Mouse (Mus musculus) kidney, postnatal 36 days (tissue): ENCODE results near the gene Bbs7.
"Not testable (repeated sequence)": the region's sequence is repeated elsewhere in the genome, so short reads cannot be mapped to it uniquely, and the experiment has no call there.

Experiments
- DNase-seq, 2 experiments: peaks; one replicate each; pipeline ENCODE4 v3.0.0; 2021 to 2022; ENCODE audit warnings: mixed read lengths in 2 of 2

The Bbs7 gene

DNA sequence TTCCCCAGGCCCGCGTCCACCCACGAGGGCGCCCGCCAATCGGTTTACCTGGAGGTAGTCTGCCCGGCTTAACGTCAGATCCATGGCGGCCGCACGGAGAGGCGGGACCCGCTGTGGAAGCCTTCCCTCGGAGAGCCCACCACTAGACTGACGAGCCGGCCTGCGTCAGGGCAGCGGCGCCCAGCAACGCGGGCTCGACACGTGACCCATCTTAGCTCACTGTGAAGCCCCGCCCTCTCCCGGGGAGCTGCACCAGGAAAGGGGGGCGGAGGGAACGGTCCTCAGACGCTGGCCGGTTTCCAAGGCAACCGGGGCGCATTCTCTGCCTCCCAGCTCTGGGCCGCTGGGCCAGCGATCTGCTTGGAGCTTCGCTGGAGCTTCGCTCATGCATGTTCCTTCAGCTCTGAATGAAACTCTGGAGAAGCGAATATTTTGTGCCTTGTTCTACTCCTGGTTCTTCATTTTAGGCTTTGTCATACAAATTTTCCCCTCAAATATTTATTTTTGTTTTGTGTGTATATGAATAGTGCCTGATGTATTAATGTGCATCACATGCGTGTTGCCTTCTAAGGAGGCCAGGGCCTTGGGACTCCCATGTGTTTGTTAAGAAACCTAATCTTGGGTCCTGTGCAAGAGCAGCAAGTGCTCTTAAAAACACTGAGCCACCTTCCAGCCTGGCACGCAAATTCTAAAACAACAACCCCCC lies at the start of gene Bbs7:
Bbs7 (minus strand) TSS at position 276 of the 706 bp plus-strand sequence.
- DNase-seq = peak; percentile 97 to 98

DNA sequence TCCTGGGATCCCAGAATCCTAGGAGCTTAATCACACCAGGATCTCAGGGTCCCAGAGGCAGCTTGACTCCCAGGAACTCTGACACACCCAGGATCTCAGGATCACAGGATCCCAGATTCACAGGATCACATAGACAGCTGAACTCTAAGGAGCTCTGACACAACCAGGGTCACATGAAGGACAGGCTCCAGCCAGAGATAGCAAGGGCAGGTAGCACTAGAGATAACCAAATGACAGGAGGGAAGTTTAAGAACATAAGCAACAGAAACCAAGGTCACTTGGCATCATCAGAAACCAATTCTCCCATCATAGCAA lies 31.9 kb upstream of the Bbs7 start:
- not testable (repeated sequence) for DNase-seq

DNA sequence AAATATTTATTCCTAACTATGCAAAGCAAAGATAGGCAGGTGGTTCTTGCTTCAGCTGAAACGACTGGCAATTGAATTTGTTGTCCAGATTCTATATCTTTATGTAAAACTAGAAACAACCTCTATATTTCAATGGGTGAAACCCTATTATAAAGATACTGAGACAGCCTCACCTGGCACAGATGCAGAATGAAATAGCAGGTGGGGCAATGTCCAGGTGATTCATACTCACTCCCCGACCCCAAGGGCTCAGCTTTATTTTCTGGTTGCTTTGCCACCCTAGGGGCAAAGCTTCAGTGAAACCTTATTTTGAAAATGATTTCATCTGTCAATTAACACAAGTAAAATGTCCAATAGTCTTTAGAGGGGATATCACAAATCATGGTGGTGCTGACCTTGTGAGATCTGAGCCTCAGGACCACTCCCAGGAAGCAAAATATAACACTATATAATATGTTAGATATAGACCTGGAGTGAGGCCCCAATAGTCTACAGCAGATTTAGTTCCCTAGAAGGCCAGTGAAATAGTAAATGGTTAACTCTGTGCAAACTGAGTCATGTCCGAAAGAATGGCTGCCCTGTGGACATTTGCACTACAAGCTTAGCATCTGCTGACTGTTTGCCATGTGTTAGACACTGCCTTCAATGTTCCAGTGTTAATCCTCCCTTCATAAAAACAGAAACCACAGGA lies 31.4 kb upstream of the Bbs7 start:
- no peak for DNase-seq

DNA sequence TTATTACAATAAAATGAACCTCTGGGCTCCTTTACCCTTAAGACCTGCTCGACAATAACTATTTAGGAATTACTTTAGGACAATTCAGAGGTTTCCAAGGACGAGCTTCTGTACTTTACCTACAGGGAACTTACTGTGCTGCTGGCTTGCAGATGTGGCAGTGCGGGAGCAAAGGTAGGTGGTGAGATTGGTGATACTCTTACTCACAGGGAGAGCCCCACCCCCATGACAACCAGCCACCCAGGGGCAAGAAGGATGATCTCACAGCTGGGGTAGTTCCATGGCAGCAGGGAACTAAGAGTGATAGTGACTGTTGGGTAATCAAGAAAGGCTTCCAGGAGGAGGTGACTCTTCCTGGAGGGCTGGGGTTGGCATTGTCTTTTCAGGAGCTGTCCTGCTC lies 30.1 kb upstream of the Bbs7 start:
- DNase-seq = no peak

DNA sequence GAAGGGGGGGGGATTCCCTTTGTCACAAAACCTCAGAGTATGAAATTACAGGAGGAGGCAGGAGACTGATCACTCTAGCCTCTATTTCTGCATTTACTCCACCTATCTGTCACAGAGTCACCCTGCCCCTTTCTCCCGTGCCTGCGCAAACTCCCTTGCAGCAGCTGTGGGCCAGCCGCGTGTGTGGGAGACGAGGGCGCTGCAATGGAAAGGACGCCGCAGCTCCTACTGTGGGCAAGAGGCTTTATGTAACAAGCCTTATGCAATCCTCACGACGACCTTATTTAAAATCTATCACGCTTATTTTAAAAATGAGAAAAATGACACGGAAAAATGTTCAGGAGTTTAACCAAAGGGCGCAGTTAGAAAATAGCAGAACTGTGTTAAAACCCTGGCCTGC lies 29.5 kb upstream of the Bbs7 start:
- DNase-seq = no peak

DNA sequence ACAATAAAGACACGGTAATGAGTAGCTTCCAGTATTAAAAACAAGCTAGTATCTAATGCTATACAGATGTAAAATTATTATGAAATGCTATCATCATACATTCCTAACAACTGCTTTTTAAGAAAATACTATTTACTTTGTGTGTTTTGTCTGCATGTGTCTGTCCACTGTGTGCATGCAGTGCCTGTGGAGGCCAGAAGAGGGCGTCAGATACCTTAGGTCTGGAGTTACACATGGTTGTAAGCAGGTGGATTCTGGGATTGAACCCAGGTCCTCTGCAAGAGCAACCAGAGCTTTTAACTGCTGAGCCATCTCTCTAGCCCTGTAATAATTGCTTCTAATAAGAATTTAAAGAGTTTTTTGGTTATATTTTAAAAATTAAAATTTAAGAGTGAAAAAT lies 27.5 kb upstream of the Bbs7 start:
- peak in 1 of 2 experiments; percentile 20 for DNase-seq

DNA sequence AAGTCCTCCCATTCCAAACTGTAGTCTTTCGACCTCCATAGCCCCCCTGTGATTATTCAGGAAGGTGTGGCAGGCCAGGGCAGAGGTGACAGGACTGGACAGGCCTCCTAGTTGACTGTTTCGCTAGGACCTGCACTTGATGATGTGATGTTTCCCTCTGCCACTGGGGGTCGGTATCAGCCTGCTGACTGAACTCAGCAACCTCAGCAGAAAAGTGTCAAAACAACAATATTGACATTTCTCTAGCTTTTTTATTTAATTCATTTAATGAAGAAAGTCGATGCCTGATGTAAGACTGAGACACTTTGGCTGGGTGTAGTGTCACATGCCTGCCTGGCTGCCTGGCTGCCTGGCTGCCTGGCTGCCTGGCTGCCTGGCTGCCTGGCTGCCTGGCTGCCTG lies 22.2 kb upstream of the Bbs7 start:
- DNase-seq = peak; percentile 16 to 69

DNA sequence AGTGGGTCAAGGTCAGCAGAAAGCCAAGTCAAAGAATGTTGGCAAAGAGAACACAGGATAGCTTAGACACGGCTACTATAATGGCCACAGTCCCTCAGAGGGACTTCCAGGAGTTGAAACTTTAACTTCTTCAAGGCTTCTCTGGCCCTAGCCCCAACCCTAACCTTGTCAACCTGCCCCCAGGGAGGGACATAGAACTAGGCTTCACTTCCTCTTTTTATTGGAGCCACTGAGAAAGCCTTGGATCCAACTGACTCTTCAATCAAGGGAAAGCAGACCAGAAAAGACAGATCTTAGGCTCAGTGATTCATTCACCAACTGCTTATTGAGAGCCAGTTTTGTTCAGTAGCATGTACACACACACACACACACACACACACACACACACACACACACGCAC lies 13.5 kb upstream of the Bbs7 start:
- DNase-seq = no peak

DNA sequence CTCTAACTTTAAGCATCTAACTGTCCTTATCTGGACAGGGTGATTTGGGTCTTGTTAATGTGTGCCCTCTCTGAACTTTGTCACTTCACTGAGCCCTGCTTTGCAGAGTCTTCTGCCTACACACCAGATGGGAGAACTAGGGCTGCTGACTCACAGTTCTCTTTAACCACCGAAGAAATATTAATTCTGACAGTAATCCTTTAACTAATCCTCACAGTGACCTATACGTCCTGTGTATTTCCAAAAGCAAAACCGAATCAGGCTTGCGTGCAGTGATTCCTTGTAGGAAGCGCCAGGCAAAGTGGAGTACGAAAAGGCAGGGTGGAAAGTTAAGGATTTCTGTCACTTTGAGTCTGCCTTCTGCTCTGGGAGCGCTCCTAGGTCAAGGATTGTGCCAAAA lies 4.9 kb upstream of the Bbs7 start:
- peak; percentile 6 to 43 for DNase-seq

DNA sequence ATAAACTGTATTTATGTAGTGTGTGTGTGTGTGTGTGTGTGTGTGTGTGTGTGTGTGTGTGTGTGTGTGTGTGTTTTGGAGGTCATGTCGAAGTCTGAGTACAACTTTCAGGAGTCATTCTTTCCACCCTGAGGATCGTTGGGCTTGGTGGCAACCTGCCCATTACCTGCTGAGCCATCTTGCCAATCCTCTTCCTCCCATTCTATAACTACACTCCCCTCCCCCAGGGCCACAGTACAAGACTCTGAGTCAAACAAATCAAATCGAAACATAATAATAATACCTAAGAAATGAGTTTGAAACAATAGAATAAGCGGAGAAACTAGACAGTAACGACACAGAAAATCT lies 605 bp upstream of the Bbs7 start:
- DNase-seq = peak in 1 of 2 experiments; percentile 12

DNA sequence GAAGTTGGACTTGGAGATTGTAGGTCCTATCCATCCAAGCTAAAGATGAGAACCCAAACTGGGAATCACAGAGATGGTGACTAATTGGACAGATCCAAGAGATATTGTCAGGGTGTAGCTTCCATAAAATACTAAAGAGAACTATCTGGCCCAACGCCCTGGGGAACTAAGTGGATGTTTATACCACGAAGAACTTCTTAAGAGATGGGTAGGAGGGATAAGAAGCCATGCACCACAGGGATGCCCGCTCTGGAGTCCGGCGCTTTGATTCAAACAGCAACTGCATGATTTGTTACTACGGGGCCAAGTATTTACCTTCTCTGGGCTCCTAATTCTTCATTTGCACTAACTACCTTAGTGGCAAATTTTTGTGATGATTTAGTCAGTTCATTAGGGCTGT lies 590 bp downstream of the Bbs7 start:
- DNase-seq = peak in 1 of 2 experiments; percentile 8

DNA sequence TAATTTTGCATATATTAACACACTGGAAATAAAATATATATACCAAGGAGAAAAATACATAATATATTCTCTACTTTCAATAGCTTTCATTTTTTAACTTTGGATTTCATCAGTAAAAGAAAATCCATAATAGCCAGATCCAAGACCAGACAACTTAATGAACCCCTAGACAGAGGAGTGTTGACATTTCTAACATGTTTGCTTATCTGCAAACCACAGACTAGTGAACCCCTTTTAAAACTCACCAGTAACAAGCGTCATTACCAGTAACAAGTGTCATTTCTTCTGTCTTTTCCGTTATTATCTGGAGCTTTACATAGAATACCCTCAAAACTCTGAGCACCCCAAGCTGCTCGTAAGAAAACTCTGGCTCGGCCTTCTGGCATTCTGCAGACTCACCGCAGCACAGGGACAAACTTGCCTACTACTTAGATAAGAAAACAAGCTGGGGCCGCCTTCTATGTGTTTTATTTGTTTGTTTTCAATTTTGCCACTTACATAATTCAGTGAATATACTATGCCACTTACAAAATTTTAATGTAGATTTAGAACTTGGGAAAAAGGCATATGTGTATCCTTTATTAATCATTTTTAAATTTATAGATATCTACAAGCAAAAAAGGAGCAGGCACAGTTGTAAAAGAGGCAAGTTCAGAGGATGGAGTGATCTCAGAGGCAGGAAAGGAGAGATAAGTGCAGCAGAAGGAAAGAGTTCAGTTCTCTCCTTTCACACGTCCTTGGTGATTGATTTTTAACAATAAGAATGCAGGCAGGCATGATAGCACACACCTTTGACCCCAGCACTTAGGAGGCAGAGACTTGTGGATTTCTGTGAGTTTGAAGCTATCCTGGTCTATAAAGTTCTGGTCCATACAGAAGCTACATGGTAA lies 7.1 kb downstream of the Bbs7 start:
- DNase-seq = no peak

DNA sequence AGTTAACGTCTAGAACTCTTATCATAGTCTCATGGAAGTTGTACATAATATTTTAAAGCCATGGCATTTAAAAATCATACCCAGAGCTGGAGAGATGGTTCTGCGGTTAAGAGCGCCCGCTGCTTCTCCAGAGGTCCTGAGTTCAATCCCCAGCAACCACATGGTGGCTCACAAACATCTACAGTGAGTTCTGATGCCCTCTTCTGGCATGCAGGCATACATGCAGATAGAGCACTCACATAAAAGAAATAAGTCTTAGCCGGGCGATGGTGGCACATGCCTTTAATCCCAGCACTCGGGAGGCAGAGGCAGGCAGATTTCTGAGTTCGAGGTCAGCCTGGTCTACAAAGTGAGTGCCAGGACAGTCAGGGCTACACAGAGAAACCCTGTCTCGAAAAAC lies 13.5 kb downstream of the Bbs7 start:
- not testable (repeated sequence) for DNase-seq

DNA sequence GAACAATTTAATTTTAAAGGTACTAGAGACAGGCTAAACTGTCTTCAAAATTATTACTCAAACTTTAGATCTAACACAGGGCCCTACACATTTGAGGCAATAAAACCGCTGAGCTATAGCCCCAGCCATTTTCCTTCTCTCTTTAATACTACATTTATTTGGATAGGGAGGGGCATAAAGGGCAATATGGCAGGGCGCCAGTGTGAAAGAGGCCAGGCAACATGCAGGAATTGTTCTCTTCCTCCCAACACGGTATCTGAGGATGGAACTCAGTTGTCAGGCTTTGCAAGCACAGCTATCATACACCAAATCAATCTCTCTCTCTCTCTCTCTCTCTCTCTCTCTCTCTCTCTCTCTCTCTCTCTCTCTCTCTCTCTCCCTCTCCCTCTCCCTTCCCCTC lies 14.5 kb downstream of the Bbs7 start:
- DNase-seq = no peak

DNA sequence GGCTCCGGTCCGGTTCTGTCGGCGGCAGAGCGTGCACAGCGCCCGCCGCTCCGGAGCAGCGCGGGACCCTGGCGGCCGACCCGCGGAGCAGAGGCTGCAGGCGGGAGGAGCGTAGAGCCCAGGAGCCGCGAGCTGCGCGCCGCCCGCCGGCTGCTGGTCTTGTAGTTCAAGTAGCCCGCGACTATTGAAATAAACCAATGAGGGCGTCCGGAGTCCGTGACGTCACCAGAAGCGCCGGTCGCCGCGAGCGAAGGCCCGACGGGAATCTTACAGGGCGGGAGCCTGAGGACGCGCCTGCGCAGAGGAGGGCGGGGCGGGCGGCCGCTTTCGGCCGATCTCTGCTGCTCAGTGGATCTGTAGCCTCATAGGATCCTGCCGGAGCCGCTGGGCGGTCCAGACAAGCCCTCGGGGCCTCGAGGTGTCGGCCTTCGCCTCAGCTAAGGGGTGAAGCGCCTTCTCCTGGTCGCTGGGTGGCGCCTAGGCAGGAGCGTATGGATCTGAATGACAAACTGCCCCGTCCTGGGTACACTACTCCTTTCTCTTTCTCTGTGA lies 41.4 kb downstream of the Bbs7 start, which contains the start of gene Ccna2:
Ccna2 (minus strand) TSS at position 324 of the 552 bp plus-strand sequence.
- peak; percentile 98 for DNase-seq

DNA sequence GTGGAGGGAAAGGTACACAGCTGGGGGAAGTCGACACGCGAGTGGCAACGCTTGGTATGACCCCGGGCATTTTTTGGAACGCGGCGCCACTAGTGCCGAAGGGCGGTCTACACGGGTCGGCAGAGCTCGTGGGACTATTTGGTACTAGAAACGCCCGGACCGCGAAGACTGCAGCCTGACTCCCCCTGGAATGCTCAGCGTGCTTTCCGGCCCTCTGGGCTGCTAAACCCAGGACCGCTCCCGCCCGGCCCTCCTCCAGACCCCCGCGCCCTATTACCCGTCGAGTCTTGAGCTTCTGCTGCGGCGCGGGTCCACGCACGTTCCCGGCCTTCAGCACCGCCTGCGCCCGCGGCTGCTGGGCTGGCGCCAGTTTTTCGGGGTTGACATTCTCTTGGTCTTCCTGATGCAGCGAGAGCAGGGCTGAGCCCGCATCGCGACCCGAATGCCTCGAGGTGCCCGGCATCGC lies 41.9 kb downstream of the Bbs7 start:
- DNase-seq = peak in 1 of 2 experiments; percentile 8

DNA sequence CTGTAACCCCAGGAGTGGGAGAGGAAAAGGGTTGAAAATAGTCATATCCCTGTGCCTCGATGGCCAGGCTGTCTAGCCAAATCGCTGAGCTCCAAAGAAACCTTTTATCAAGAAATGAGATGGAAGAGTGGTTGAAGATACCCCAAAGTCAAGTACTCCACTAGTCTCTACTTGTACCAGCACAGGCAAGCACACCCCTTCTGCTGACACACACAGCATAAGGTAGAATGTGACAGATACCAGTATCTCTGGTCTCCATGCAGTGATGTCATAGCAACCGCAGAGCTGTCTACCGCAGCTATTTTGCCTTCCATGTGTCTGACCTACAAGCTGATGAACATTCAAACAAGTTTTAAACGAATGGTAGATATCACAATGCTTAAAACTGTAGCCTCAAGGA lies 43.4 kb downstream of the Bbs7 start:
- no peak for DNase-seq

DNA sequence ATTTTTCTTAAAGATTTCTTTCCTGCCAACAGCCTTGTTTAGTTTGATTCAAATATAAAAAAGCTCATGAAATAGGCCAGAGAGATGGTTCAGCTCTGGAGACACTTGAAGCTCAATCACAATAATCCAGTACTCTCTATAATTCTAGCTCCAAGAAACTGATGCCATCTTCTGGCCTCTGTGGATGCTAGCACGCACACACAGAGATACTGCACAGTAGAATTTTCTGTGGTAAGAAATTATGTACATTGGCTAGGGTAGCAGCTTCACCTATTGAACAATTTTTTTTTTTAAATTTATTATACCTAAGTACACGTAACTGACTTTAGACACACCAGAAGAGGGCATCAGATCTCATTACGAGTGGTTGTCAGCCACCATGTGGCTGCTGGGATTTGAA lies 49.6 kb downstream of the Bbs7 start:
- DNase-seq = no peak

DNA sequence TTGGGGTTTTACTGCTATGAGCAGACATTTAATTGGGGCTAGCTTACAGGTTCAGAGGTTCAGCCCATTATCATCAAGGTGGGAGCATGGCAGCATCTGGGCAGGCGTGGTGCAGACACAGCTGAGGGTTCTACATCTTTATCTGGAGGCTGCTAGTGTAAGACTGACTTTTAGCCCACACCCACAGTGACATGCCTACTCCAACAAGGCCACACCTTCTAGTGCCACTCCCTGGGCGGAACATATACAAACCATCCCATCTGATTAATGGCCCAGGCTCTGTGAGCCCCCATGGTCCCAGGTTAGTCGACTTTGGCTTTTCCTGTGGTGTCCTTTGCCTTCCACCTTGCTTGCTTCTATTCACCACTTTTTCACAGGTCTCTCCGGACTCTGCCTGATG lies 53.7 kb downstream of the Bbs7 start:
- DNase-seq = no peak

DNA sequence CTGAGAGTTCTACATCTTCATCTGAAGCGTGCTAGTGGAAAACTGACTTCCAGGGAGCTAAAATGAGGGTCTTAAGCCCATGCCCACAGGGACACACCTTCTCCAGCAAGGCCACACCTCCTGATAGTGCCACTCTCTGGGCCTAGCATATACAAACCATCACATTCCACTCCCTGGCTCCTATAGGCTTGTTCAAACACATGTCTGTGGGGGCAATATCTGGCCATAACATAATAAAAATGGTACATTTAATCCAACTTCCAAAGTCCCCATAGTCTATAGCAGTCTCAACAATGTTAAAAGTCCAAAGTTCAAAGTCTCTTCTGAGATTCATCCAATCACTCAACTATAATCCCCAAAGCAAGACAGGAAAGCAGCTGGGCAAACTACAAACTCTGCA lies 55.7 kb downstream of the Bbs7 start:
- no peak for DNase-seq

DNA sequence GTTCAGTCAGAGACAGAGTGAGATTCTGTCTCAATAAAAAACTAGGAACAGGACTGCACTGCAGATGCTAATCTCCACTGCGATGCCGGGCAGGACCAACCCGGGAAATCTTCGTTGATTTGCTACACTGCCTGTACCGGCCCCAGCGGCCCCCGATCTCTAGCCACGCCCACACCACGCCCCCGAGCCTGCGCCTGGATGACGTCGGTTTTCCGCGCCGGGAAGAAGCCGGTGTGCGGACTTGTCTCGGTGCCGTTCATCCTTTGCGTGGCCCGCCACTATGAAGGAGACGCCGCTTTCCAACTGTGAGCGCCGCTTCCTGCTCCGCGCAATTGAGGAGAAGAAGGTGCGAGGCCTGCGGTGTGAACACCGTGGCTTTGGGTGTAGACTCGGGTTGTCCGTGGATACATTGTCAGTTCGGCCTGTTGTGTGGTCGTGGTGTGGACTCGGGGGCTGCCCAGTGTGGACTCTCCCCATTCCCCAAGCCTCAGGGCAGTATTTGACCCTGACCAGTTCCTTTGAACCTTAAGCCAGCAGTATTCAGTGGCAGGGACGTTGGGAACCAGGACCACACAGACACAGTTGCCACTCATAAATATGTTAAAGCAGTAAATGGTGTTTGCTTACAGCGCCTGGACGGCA lies 60.8 kb downstream of the Bbs7 start, which contains the start of gene Exosc9:
Exosc9 (plus strand) TSS at position 201 of the 642 bp plus-strand sequence.
- peak; percentile 92 to 97 for DNase-seq

DNA sequence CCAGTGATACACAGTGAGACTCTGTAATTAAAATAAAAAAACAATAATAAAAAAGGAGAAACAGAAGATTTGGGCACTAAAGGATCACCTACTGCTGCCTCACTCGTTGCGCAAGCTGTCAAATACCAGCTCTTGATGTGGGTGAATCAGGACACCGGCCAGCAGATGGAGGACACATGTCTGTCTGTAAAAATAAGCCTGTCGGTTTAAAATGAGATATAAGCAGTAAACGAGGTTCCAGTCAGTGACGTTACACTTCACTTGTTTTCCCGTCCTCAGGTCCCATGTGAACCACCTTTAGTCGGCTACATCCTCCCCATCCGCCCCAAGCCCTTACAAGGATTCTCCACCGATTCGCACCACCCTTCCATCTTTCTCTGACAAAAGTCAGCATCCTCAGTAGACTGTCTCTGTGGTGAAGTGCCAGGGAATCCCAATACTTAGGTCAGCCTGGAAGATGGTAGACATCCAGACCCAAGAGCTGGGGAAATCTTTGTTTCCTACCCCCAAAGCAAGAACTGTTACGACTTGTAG lies 61.4 kb downstream of the Bbs7 start:
- peak in 1 of 2 experiments; percentile 10 for DNase-seq
